Mouse (Mus musculus) MEL (cell line): ENCODE results near the gene Nfkbie.

ENCODE experiments used
- BHLHE40 ChIP-seq: IDR thresholded peaks from 2 replicates; pipeline ENCODE4 v1.6.1; 2012; ENCODE audit warnings: low read depth, mild to moderate bottlenecking, inconsistent platforms, low read length, improper control_type of control experiment, borderline replicate concordance
- CTCF ChIP-seq, 3 experiments: IDR thresholded peaks in 2 of 3; conservative IDR thresholded peaks in 1 of 3; 2 replicates each; pipeline ENCODE4 v1.5.1; 2011 to 2012; ENCODE audit warnings: low read length in 3 of 3, low read depth in 2 of 3, mild to moderate bottlenecking in 2 of 3, improper control_type of control experiment in 1 of 3, inconsistent platforms in 1 of 3, mixed read lengths in 1 of 3, moderate library complexity in 1 of 3; ENCODE audit not compliant: control insufficient read depth in 1 of 3, insufficient read depth in 1 of 3, poor library complexity in 1 of 3, severe bottlenecking in 1 of 3
- GATA1 ChIP-seq: IDR thresholded peaks from 2 replicates; pipeline ENCODE4 v1.6.1; 2011; ENCODE audit warnings: low read depth, low read length, improper control_type of control experiment
- MAZ ChIP-seq: IDR thresholded peaks from 2 replicates; pipeline ENCODE4 v1.6.1; 2012; ENCODE audit warnings: low read depth, mild to moderate bottlenecking, inconsistent platforms, low read length, improper control_type of control experiment
- NRF1 ChIP-seq: IDR thresholded peaks from 2 replicates; pipeline ENCODE4 v1.6.1; 2014; ENCODE audit warnings: low read depth, mild to moderate bottlenecking, inconsistent platforms, low read length, improper control_type of control experiment, moderate library complexity; ENCODE audit not compliant: poor library complexity, insufficient read depth, severe bottlenecking
- POLR2A ChIP-seq, 2 experiments: IDR thresholded peaks; 2 replicates each; pipeline ENCODE4 v1.6.1; 2011 to 2012; ENCODE audit warnings: low read length in 2 of 2, mild to moderate bottlenecking in 2 of 2, control low read depth in 1 of 2, improper control_type of control experiment in 1 of 2, low read depth in 1 of 2, moderate library complexity in 1 of 2; ENCODE audit not compliant: control insufficient read depth in 1 of 2, insufficient read depth in 1 of 2, poor library complexity in 1 of 2
- SMC3 ChIP-seq: IDR thresholded peaks from 2 replicates; pipeline ENCODE4 v1.6.1; 2011; ENCODE audit warnings: low read depth, low read length, improper control_type of control experiment
- TBP ChIP-seq: IDR thresholded peaks from 2 replicates; pipeline ENCODE4 v1.8.0; 2011; ENCODE audit warnings: low read depth, low read length, improper control_type of control experiment
- TCF12 ChIP-seq: IDR thresholded peaks from 2 replicates; pipeline ENCODE4 v1.6.1; 2014; ENCODE audit warnings: low read depth, mild to moderate bottlenecking, inconsistent platforms, low read length, improper control_type of control experiment, moderate library complexity
- USF1 ChIP-seq: IDR thresholded peaks from 2 replicates; pipeline ENCODE4 v1.6.1; 2014; ENCODE audit warnings: low read depth, mild to moderate bottlenecking, inconsistent platforms, low read length, improper control_type of control experiment, moderate library complexity
- ZMIZ1 ChIP-seq: IDR thresholded peaks from 2 replicates; pipeline ENCODE4 v1.6.1; 2012; ENCODE audit warnings: low read depth, mild to moderate bottlenecking, inconsistent platforms, low read length, improper control_type of control experiment, moderate library complexity

GRCm38 (mm10) chr17:45594881-45595735, 39.6 kb downstream of the Nfkbie start:
- TF ChIP-seq USF1 (0 out of 2 replicates have a peak, but pooled peaks have one; percentile 0), SMC3 (no peak), CTCF (IDR thresholded peaks at IDR 0.05 in 2 of 3, conservative IDR thresholded peaks at IDR 0.05 in 1 of 3; ENCODE audit: control insufficient read depth in 1 of 3, insufficient read depth in 1 of 3, low read depth in 2 of 3, low read length in 3 of 3, poor library complexity in 1 of 3, severe bottlenecking in 1 of 3) (no peak), TCF12 (peak; percentile 21; the same call in 1 of the 2 replicates), NRF1 (no peak), ZMIZ1 (peak; percentile 59; the same call in 1 of the 2 replicates), GATA1 (peak; percentile 46; the same call in 1 of the 2 replicates), MAZ (no peak; the same call in 1 of the 2 replicates), TBP (peak; percentile 47), BHLHE40 (no peak), POLR2A (IDR thresholded peaks at IDR 0.05; ENCODE audit: control insufficient read depth in 1 of 2, insufficient read depth in 1 of 2, low read depth in 1 of 2, low read length in 2 of 2, poor library complexity in 1 of 2) (peak; percentile 60 to 88; a peak in 3 of 4 replicates)
